Mouse (Mus musculus) heart, postnatal 0 days (tissue): ENCODE measurements around the gene Tbc1d10c.

Experiments
- CTCF ChIP-seq: IDR thresholded peaks from 2 replicates; pipeline ENCODE4 v1.5.1; 2016; ENCODE audit warnings: antibody characterized with exemption, control low read depth, low read depth
- EP300 ChIP-seq: IDR thresholded peaks from 2 replicates; pipeline ENCODE4 v1.6.1; 2016; ENCODE audit warnings: antibody characterized with exemption, low read depth

GRCm38 (mm10) chr19:4136463-4136862, 54.6 kb downstream of the Tbc1d10c start:
- TF ChIP-seq CTCF = no peak
- no peak for TF ChIP-seq EP300
